Mouse (Mus musculus) activated CD4-positive, CD25-positive, alpha-beta regulatory T cell, adult 4 months (primary cell): Measurements from ENCODE around the gene Srsf3. TPM values are rescaled to one million over a fixed set of nuclear protein-coding genes. Genes with fewer than 3 reads are reported as not detected.

ENCODE experiments used
- ATAC-seq: one replicate; pipeline ENCODE4 v1.8.0; 2017
- polyA plus RNA-seq, 2 experiments: library from polyadenylated mRNA; unstranded; fragments of 100-300 nt; shearing (Covaris generic); gene quantifications; one replicate each; pipeline ENCODE4 v1.2.1; 2017

The Srsf3 gene
- polyA plus RNA-seq, 2 experiments from 2014 or later: 265 to 364 TPM

DNA sequence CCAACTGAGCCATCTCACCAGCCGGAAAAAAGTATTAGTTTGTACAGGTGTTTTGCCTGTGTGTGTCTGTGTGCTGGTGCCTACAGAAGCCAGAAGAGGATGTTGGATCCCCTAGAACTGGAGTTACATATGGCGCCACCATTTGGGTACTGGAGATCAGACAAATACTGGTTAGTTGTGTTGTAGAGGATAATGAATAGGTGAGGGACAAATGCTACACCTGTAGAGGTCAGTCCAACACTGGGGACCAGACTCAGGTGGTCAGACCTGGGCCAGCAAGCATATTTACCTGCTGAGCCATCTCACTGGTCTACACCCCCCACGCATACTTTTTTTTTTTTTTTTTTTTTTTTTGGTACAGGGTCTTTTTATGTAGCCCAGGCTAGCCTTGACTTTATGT, 14.4 kb downstream of the Srsf3 start:
- no peak for ATAC-seq

DNA sequence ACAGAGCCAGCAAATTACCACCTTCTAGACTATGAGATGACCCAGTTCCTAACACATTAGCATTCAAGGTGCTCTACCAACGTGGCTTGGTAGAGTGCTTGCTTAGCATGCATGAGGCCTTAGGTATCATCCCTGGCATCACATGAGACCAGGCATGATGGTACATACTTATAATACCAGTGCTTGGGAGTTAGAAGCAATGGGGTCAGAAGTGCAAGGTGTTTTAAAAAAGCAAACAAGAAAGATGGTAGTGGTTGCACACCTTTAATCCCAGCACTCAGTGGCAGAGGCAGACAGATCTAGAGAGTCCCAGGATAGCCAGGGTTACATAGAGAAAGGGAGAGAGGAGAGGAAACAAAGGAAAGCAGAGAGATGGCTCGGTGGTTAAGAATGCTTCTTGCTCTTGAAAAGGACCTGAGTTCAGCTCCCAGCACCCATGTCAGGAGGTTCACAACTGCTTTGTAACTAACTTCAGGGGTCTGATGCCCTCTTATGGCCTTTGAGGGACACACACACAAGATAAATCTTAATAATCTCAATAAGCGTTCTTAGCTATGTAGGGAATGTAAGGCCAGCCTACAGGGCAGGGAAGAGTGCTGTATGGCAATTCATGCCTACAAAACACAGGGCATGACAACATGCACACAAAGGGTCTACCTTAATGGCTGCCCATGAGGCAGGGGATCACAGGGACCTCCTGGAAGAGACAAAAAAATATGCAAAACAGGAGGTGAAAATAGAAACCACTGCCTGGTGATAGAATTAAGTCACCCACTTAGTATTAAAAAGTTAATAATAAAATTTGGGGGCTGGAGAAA, 15.5 kb downstream of the Srsf3 start:
- no peak for ATAC-seq

DNA sequence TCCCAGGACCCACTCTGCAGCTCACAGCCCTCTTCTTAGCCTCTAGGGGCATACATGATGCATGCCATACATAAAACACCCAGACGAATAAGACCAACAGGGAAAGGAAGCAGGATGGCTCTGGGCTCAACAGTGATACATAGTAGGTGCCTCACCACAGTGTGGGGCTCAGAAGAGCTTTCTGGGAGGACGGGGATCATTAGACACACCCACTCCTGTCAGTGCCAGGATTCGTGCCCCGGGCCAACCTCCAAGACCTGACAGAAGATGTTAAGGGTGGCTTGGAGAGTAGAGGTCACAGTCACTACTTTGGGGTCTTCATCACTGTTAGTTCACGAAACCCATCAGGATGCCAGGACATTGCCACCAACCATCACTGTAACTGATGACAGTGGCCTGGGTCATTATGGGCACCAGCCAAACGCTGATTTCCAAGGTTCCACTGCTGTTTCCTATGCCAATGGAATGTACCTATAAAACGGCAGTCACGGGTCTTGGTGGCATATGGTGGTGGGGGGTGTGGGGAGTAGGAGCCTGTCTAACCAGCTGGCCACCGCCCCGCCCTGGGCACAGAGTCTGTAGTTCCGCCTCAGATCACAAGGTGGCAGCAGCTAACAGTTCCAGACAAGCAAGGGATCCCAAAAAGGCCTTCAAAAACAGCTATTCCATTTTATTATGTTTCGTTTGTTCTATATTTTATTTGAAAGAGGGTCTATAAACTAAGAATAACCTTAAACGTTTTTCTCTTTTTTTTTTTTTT, 16.5 kb downstream of the Srsf3 start:
- ATAC-seq: peak; percentile 36

DNA sequence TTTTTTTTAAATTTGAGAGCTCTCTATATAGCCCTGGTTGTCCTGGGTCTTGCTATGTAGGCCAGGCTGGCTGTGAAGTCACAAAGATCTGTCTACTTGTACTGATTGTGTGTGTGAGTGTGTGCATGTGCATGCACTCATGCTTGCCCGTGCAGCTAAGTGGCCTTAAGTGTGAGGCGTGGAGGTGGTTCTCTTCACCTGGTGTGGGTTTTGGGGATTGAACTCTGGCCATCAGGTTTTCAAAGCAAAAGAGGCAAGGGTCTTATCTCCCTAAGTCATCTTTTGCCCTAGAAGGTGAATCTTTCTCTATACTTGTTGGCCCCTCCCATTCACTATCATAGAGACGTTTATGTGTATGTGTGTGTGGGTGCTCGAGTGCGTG, 17.1 kb downstream of the Srsf3 start:
- ATAC-seq: no peak

DNA sequence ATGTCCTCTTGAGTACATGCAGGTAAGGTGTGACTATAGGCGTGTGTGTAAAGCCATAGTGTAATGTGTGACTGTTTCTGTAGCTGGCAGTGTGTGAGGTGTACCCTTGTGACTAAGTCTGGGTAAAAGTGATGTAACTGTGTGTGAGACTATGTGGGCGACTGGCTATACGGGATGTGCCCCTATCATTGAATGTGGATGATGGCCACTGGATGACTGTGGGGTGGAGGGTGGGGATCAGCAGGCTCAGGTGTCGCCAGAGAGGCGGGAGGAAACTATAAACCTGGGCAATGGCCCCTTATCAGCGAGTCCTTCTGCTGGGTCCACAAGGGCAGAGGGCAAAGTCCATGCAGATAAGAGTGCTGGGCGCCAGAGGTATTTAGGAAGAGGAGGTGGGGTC, 17.5 kb downstream of the Srsf3 start:
- ATAC-seq: no peak

DNA sequence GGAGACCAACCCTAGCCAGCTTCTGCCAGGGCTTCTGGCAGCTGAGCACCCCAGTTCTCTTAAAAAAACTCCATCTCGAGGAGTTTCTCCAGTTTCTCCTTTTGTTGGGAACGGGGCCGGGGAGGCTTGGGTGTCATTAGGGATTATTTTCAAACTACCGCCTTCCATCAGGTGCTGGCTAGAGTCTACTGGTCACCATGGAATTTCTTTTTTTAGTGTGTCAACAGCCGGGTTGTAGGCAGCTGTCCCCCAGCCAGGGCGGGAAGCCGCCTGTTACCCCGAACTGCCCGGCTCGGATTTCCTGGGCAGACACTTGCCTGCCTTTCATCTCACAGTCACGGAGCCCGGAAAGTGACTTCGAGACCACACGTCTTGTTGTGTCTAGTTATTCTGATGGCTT, 18.4 kb downstream of the Srsf3 start:
- no peak for ATAC-seq

DNA sequence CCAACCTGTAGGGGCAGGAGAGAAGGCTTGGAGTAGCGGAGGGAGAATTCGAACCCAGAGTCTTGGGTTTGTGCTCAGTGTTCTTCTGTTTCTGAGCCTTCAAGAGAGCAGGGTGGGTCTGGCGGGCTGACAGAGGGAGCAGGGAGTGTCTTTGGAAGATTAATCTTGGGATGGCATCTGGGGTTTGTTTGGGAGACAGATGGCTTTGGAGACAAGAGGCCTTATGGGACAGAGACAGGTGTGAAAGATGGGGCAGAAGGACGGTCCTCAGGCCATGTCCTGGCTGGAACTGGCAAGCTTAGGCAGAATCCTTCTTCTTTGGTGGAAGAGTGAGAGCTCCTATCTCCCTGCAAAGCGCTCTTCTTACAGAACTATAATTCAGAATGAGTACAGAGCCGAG, 20.6 kb downstream of the Srsf3 start:
- ATAC-seq: no peak

DNA sequence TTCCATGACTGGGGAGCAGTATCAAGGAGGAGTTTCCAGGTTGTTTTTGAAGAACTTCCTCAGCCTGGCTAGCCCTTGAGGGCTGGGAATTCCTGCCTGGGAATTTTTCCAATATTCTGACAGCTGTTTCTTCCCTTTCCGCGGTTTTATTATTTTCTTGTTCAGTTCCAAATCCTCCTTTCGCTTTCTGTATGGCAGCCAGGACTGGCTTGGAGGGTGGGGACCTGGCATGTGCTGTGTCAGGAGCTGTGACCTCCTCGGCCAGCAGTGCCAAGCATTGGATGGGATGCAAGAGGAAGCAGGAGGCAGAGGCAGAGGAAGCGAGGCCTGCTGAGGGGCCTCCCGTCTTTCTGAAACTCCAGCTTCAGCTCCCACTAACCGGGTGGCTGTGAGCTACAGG, 21.4 kb downstream of the Srsf3 start:
- no peak for ATAC-seq

DNA sequence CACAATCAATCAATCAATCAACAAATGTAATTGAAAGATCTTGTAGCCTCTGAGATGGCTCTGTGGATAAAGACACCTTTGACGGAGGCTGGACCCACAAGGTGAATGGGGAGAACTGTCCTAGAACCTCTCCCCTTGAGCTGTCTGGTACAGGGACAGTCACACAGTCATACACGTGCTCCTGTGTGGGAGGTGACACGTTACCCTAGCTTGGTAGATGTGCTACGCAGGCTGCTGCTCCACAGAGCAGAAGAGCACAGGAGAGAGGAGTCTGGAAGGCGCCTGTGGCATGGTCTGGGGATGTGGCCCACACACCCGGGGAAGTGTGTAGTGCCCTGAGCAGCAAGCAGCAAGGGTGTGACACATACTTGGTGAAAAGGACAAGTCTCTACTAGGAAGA, 22.0 kb downstream of the Srsf3 start:
- no peak for ATAC-seq

DNA sequence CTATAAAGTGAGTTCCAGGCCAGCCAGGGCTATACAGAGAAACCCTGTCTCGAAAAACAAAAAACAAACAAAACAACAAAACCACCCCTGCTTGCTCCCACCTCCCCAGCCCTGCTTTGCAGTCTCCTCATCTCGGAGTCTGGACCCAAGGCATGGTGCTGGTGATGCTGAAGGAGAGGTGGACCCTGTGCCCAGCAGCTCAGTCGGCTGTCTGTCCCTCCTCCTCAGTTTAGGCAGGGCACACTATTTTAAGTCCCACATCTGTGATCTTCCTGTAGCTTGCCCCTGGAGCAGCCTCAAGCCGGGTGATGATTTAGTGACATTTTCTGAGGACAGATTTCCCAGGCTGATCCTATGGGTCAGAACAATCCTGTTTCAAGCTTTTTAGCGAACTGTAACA, 23.2 kb downstream of the Srsf3 start:
- no peak for ATAC-seq

DNA sequence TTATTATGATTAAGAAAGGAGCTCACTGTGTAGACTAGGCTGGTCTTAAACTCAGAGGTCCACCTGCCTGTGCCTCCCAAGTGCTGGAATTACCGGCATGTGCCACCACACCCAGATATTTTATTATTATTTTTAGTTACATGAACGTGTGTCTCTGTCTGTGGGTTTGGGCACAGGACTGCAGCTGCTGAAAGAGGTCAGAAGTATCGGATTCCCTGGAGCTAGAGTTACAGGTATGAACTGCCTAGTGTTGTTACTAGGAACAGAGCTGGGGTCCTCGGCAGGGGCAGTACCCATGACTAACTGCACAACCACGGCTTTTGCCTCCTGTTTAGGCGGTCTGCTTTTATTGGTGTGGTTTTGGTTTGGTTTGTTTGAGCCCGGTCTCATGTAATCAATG, 23.8 kb downstream of the Srsf3 start:
- no peak for ATAC-seq

DNA sequence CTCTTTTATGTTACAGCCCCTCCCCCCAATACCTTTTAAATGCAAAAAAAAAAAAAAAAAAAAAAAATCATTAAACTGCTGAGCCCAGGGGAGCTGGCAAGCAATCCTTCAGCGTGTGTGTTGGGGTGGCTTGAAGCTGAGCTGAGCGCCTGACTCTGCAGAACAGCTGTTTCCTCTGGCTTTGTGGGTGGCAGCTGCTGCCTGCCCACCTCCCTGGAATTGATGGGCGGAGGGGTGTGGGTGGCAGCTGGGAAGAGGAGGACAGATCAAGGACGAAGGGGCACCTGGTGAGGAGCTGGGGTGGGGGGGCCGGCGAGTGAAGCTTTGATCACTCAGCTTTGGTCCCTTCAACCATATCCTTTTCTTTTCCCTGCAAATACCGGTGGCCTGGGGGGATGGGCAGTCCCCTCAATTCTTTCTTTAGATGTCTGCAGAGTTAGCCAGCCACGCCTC, 24.3 kb downstream of the Srsf3 start:
- ATAC-seq: no peak

DNA sequence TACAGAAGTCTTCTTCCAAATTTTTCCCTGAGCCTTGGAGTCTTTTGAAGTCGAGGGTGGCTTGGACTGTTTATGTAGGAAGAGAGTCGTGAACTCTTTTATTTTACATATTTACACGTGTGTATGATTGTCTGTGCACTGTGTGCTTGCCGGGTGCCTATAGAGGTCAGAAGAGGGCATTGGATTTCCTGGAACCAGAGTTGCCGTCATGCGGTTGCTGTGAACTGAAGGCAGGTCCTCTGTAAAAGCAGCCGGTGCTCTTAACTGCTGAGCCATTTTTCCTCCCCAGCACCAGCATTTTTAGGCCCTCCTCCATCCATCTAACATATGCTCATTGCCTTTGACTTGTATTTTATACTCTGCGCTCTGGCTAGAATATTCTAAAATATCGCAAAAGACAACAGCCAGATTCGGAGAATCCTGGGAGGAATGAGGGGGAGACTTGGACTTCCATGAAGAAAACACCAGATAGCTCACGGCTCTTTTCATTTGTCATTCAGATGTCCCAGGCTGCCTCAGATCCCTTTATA, 25.0 kb downstream of the Srsf3 start:
- no peak for ATAC-seq

DNA sequence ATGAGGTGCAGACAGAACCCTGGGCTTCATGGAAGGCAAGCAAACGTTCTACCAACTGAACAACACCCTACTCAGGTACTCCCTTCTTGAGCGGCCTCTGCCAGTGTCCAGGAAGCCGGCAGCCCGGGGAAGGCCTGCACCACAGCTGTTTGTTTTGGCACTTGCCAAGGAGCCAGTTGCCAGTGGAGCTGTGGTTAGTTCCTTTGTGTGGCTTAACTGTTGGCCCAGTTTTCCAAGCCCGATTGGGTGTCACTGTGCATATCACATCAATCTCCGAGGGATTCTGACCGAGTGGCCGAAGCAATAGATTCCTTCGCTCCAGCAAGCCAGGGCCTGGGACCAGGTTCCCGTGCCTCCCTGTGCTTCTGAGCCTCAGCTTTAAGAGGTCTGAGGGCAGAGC, 25.5 kb downstream of the Srsf3 start:
- ATAC-seq: no peak

DNA sequence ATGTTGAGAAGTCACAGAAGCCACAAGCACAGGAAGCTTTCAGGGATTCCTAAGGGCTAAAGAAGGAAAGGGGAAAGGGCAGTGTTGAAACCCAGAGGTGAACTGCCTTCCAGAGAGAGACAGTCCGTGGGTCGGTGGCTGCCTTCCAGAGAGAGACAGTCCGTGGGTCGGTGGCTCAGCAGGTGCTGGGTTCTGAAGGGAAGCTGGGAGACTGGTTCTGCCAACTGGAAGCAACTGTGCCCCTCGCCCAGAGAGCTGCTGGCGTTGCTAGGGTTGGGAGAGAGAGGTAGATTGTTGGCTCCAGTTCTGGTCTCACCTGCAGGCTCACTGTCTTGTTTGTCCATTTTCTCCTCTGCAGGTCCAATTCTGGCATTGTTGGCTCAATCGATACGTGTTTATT, 26.1 kb downstream of the Srsf3 start:
- ATAC-seq: no peak

DNA sequence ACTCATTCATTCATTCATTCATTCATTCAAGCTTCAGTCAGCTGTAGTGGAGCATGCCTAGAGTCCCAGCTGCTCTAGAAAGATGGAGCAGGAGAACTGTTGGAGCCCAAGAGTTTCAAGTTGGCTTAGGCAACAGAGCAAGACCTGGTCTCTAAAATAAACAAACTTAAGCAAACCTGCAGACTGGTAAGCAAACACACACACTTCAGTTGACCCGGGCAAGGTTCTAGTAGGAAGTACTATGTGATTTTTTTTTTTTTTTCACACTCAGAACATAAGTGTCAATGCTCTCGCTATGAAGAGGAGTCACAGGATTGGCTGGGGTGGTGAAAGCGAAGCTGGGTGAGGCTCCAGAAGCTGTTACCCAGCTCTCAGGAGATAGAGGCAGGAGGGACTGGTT, 27.2 kb downstream of the Srsf3 start:
- no peak for ATAC-seq

DNA sequence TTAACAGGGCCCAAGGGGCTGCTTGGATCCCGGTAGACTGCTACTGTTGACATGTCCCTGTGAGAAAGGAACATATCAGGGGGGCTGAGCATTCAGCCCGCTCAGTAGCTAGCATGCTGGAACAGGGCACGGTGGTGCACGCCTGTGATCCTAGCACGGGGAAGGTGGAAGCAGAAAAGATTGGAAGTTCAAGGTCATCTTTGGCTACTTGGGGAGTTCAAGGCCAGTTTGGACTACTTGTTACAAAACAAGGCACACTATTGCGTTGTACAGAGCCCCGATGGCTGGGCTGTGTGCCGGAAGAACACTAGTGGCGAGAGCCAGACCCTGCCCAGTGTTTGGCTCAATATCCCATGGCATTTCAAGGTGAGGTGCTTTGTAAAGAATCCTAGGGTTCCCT, 28.5 kb downstream of the Srsf3 start:
- no peak for ATAC-seq

DNA sequence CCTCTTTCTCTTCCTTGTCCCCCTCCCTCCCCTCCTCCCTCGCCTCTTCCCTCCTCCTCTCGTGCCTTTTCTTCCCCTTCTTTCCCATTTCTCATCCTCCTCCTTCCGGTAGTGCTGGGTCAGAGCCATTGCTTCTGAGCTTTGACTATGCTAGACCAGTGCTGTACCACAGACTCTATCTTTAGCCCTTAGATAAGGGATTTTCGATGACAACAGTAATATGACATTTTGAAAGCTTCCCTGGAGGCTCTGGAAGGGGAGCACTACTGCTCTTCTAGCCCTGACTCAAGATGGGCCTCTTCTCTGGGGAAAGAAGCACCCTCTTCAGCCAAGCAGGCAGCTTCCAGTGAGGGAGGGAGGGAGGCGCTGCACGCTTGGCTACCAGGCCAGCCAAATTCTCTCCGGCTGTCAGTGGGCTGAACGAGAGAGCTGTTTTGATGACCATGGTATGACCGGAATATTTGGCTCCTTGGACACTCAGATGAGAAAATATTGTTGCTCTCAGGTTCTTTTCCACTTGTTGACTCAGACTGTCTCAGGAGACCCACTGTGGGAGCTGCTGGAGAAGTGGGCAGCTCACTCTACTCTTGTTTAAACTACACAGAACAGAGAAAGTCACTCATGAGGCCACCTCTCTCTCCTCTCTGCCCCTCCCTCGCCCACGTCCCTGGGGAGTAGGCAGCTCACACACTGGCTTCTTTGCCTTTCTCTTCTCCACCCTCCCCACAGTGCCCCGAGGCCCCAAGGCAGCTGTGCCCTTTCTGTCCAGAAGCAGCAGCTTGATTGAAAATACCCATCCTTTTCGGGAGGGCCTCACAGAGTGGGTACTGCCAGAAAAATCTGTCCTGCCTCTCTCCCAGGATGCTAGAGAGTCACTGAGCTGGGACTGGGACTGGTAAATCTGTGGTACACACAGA, 29.9 kb downstream of the Srsf3 start:
- ATAC-seq: no peak

DNA sequence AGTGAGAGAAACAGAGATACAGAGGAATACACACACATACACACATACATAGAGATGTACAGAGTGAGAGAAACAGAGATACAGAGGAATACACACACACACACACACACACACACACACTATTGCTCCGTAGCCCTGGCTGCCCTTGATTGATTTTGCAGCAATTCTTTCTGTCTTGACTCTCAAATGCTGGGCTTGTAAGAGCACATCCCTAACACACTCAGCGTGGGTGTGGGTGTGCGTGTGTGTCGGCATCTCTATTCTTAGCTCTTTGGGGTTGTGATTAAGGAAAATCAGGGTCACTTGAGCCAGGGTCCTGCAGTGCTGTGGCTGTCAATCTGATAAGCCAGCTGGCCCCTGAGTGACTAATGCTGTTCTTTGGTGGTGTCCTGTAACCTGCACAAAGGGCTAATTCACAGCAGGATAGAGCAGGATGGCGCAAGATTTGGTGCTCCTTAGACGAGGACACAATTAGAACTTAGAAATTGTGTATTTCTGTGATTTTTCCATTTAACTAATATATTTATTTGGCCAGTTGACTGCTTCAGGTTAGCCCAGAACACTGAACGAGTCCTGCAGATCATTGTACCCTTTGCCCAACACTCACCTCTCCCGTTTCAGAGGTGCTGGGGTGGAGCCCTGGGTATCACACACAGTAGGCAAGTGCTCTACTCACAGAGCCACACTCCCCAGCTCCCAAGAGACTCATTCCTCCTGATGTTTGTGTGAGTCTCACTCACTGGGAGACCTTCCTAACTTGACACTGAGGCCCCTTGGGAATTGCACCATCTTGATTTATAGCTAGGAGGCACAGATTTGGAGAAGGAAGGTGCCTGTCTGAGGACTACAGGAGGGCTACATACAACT, 30.9 kb downstream of the Srsf3 start:
- ATAC-seq: no peak

DNA sequence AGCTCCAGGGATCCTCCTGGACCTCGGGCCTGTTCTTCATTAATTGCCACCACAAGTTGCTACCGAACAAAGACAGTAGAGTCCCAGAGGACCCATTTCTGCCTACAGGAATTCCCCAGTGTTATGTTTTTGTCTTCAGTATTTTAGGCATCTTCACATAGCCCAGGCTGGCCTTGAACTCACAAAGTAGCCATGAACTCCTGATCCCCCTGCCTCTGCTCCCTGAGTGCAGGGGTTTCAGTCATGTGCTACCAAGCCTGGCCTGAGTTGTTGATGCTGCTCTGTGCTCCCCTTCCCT, 31.5 kb downstream of the Srsf3 start:
- no peak for ATAC-seq

DNA sequence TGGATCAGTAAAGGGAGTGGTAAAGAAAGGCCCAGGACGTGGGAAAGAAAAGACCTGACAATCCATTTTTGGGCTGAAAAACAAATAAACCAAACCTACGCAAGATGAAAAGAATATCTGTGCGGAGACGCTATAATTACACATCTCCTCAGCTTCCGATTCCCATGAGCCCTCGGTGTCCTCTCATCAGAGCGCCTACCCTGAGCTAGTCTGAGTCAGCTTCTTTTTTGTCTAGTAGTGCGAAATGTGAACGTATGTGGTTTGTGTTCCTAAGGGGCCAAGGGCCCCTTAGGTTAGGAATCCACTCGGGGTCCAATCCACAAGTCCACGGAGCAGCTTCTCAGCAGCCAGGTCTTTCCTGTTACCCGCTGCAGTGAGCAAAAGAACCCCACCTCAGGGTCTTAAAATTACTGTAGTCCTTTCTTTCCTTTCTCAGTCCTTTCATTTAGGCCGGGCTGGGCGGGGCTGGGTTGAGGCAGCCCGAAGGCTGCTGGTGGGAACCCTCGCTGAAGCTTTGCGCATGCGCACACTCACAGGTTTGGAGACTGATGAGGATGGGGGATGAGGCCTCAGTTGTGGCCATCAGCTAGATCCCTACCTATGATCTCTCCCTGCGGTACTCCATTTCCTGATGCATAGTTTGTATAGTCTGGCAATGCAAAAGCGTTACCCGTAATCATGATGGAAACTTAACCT, 33.0 kb downstream of the Srsf3 start:
- ATAC-seq: no peak
